Mouse (Mus musculus) kidney, postnatal 25 days (tissue): Measurements from ENCODE around the gene Myh10.

ENCODE experiments used
- DNase-seq, 2 experiments: peaks; one replicate each; pipeline ENCODE4 v3.0.0; 2021; ENCODE audit warnings: mixed read lengths in 2 of 2

Myh10 gene

GRCm38 (mm10) chr11:68691321-68692009, at the start of gene Myh10:
Myh10 (plus strand) TSS chr11:68691559.
- DNase-seq = peak; percentile 100

GRCm38 (mm10) chr11:68644781-68645180, 46.6 kb upstream of the Myh10 start:
- no peak for DNase-seq

GRCm38 (mm10) chr11:68647808-68648207, 43.6 kb upstream of the Myh10 start:
- DNase-seq = no peak

- DNase-seq = peak in 1 of 2 experiments; percentile 36
Measured at GRCm38 (mm10) chr11:68648385-68649148, 42.8 kb upstream of the Myh10 start.

GRCm38 (mm10) chr11:68651518-68651917, 39.8 kb upstream of the Myh10 start:
- DNase-seq = no peak

- DNase-seq = no peak
Measured at GRCm38 (mm10) chr11:68655524-68655923, 35.8 kb upstream of the Myh10 start.

- DNase-seq = no peak
Measured at GRCm38 (mm10) chr11:68656887-68657685, 34.3 kb upstream of the Myh10 start.

- DNase-seq = peak; percentile 51 to 61
Measured at GRCm38 (mm10) chr11:68657811-68658210, 33.5 kb upstream of the Myh10 start.

GRCm38 (mm10) chr11:68665331-68665730, 26.0 kb upstream of the Myh10 start:
- DNase-seq = no peak

- DNase-seq = no peak
Measured at GRCm38 (mm10) chr11:68666210-68666609, 25.1 kb upstream of the Myh10 start.

GRCm38 (mm10) chr11:68672270-68672970, 18.9 kb upstream of the Myh10 start:
- DNase-seq = no peak

GRCm38 (mm10) chr11:68674071-68674470, 17.3 kb upstream of the Myh10 start:
- no peak for DNase-seq

- no peak for DNase-seq
Measured at GRCm38 (mm10) chr11:68674643-68675042, 16.7 kb upstream of the Myh10 start.

GRCm38 (mm10) chr11:68675274-68675673, 16.1 kb upstream of the Myh10 start:
- no peak for DNase-seq

- no peak for DNase-seq
Measured at GRCm38 (mm10) chr11:68681254-68681839, 10.0 kb upstream of the Myh10 start.

- DNase-seq = no peak
Measured at GRCm38 (mm10) chr11:68682136-68682806, 9.1 kb upstream of the Myh10 start.

- DNase-seq = no peak
Measured at GRCm38 (mm10) chr11:68686001-68686400, 5.4 kb upstream of the Myh10 start.

- DNase-seq = peak; percentile 46 to 71
Measured at GRCm38 (mm10) chr11:68689304-68689703, 2.1 kb upstream of the Myh10 start.

- no peak for DNase-seq
Measured at GRCm38 (mm10) chr11:68690465-68690864, 894 bp upstream of the Myh10 start.

GRCm38 (mm10) chr11:68692010-68692692, 792 bp downstream of the Myh10 start:
- peak in 1 of 2 experiments; percentile 21 for DNase-seq
